Mouse (Mus musculus) macrophage (primary cell): ENCODE measurements at regions not wholly inside any gene's neighbourhood (a gene's known extent, or its start where the extent isn't known, plus 50 kb on each side); places are given as distances from the start of the nearest gene placed in this dataset.

Experiments
- H3K27ac ChIP-seq: fragments of 350-480 bp; formaldehyde crosslinking; 2 replicates; pipeline ENCODE4 v1.9.0; 2021
- H3K36me3 ChIP-seq: fragments of 350-480 bp; formaldehyde crosslinking; 2 replicates; pipeline ENCODE4 v1.9.0; 2021; ENCODE audit errors: inconsistent target
- H3K4me3 ChIP-seq: fragments of 350-480 bp; formaldehyde crosslinking; 2 replicates; pipeline ENCODE4 v1.9.0; 2021; ENCODE audit errors: inconsistent target
- H3K79me2 ChIP-seq: fragments of 350-480 bp; formaldehyde crosslinking; 2 replicates; pipeline ENCODE4 v1.9.0; 2021; ENCODE audit errors: inconsistent target
- WGBS: methylation state at CpG from one replicate; pipeline ENCODE4 v1.1.7; 2026; ENCODE audit warnings: inconsistent platforms; ENCODE audit not compliant: missing documents; 5-methylcytosine and 5-hydroxymethylcytosine counted together

DNA sequence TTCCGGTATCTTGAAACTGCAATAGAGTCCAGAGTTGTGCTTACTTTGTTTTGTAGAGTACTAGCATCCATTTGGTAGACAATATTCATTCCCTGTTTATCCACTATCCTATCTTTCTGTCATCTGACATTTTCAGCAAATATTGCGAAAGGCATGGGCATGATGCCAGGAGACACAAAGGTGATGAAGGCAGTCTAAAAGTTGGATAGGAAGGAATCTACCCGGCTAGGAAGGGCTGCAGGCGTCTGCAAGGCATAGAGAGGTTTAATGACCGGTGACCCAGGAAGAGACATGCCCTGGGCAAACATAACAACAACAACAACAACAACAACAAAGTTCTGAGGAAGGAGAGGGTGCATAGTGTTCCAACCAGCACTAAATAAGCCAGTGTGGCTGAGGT lies 139.4 kb downstream of the Nkx6-1 start:
- Histone ChIP-seq H3K27ac (no peak overlapping the region), H3K4me3 (no peak overlapping the region), H3K36me3 (no peaks in the 10 kb centered on the region), H3K79me2 (no peaks in the 10 kb centered on the region)
- WGBS = 72% methylated on average over 5 of the region's 5 CpGs

DNA sequence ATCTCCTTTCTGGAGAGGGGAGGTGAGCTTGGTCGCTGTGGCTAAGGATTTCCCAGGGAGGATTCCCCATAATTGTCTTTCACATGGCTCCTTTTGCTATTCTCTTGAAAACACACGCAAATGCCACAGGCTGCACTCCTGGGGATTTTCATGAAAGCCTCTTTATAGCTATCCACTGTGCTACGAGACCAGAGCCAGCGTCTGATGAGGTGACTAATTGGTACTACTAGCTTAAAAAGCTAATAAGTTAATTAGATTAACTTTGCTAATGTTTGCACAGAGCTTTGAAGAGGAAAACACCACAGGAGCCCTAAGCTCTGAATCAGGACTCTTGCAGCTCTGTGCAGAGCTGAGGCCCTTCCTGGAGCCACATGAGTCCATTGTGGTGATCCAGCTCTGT lies 140.1 kb downstream of the Nkx6-1 start:
- Histone ChIP-seq H3K4me3 (no peak overlapping the region), H3K27ac (no peak overlapping the region), H3K79me2 (no peaks in the 10 kb centered on the region), H3K36me3 (no peaks in the 10 kb centered on the region)
- WGBS = 57% methylated on average over 4 of the region's 4 CpGs

GRCm38 (mm10) chr5:101523902-101524301 lies 140.9 kb downstream of the Nkx6-1 start:
- WGBS = 29% methylated on average over 6 of the region's 7 CpGs
- Histone ChIP-seq H3K79me2 (no peaks in the 10 kb centered on the region), H3K4me3 (no peak overlapping the region), H3K36me3 (no peaks in the 10 kb centered on the region), H3K27ac (no peak overlapping the region)

- no peaks in the 10 kb centered on the region for H3K36me3 ChIP-seq
- no peaks in the 10 kb centered on the region for H3K79me2 ChIP-seq
- 43% methylated on average over 4 of the region's 7 CpGs for WGBS
- H3K4me3 ChIP-seq = no peak overlapping the region
- H3K27ac ChIP-seq = no peak overlapping the region
These were observed 141.3 kb downstream of the Nkx6-1 start for GRCm38 (mm10) chr5:101523490-101523889.

- H3K4me3 ChIP-seq = no peak overlapping the region
- WGBS = 68% methylated on average over 6 of the region's 9 CpGs
- H3K36me3 ChIP-seq = no peaks in the 10 kb centered on the region
- H3K79me2 ChIP-seq = no peaks in the 10 kb centered on the region
- no peak overlapping the region for H3K27ac ChIP-seq
These were observed 143.7 kb downstream of the Nkx6-1 start for GRCm38 (mm10) chr5:101520935-101521655.

DNA sequence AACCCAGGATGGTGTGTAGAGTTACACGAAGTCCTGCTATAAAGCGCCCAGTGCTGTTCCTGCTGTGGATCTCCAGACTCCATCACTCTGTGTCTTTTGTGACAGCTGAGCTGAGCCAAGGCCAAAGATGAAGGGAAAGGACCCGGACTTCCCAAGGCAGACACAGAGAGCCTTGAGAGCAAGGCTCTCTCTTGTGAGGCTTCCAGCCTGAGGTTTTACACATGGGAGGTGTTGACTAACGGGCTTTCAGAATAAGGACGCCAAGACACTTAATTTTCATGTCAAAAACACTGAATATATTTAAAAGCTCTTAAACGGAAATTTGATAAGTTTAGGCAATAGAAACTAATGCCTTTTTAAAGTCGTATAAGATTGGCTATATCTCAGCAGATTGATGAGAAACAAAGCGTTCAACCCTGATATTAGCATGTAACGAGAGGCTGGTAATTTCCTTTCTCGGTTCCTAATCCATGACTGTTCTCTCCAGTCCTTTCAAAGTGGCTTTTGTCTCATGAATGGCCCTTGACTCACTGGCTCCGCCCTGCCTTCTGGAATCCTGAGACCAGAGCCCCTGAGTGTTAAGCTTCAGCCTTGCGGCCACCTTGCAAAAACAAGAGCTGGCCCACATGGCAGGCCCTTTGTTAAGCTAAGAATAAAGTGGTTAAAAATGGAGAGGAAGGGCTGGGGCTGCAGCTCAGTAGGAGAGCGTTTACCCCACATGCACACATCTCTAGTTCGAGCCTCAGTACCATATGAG lies 145.8 kb downstream of the Nkx6-1 start:
- H3K36me3 ChIP-seq = no peaks in the 10 kb centered on the region
- H3K79me2 ChIP-seq = no peaks in the 10 kb centered on the region
- 80% methylated on average over 14 of the region's 14 CpGs for WGBS
- no peak overlapping the region for H3K27ac ChIP-seq
- no peak overlapping the region for H3K4me3 ChIP-seq

DNA sequence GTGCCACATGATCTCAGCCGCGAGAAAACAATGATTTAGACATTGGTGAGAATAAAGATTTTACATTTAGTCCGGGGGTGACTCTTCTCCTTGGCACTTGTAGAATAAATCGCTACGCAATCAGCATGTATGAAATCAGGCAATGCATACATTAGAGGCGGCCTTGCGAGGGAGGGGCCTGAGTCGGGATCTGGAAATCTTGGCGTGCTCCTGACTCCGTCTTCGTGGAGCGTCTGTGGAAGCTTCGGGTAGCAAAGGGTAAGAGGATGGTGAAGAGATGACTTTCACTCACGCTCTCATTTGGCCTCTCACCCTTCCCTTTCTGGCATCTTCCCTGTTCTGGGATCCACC lies 167.1 kb downstream of the Nkx6-1 start:
- Histone ChIP-seq H3K79me2 (no peaks in the 10 kb centered on the region), H3K27ac (no peak overlapping the region), H3K4me3 (no peak overlapping the region), H3K36me3 (no peaks in the 10 kb centered on the region)
- WGBS = 95% methylated on average over 14 of the region's 14 CpGs

DNA sequence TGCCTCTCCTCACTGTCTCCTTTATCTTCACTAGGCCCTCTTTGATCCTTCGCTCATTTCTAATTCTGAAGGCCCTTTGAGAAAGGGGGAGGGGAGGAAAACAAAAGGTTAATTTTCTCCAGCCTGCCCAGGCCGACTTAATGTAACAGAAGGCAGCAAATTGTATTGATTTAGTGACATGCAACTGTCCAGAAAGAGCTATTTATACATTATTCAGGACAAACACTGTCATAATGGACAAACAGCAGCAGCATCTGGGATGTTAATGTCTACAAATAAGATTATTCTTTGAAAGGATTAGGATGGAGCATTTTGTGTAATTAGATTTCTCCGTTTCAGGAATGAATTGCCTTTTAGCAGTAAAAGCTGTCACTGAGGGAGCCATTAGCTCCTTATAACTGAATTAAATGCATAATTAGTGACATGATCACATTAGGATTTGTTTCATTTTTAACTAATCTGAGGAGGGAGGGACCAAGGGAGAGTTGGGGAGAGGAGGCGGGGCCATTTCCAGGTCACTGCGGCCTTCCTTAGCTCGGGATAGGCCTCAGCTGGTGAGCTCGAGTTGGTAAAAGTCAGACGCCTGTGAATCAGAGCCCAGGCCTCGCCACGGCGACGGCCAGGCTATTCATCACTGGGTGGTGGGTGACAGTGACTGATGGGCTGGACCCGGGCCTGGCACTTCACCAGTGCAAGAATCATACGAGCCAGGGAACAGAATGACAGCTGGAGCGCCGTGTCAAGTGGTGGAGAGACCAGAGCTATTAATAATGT lies 167.7 kb downstream of the Nkx6-1 start:
- no peaks in the 10 kb centered on the region for H3K79me2 ChIP-seq
- no peak overlapping the region for H3K4me3 ChIP-seq
- H3K27ac ChIP-seq = no peak overlapping the region
- WGBS = 85% methylated on average over 16 of the region's 16 CpGs
- H3K36me3 ChIP-seq = no peaks in the 10 kb centered on the region

DNA sequence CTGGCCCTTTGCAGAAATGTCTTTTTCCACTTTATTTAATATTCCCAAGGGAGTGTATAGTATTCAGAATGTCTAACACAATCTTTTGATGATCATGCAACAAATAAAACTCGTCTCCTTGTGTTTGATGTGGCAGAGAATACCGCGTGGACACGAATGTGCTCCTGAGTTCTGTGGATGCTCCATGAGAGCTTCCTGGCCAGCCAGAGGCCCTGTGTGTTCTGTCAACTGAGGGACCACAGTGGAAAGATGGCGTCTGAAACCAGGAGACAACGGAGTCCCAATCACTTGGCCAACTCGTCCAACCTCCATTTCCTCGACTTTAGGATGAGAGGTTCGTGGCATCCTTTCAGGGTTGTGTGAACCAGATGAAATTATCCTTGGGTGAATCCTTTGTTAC lies 168.6 kb downstream of the Nkx6-1 start:
- no peak overlapping the region for H3K27ac ChIP-seq
- no peaks in the 10 kb centered on the region for H3K79me2 ChIP-seq
- 93% methylated on average over 9 of the region's 9 CpGs for WGBS
- no peak overlapping the region for H3K4me3 ChIP-seq
- H3K36me3 ChIP-seq = no peaks in the 10 kb centered on the region

- Histone ChIP-seq H3K27ac (no peak overlapping the region), H3K4me3 (no peak overlapping the region), H3K36me3 (no peaks in the 10 kb centered on the region), H3K79me2 (no peaks in the 10 kb centered on the region)
- WGBS = 61% methylated on average over 10 of the region's 10 CpGs
These were observed 219.0 kb downstream of the Nkx6-1 start for GRCm38 (mm10) chr5:101445792-101446191.

DNA sequence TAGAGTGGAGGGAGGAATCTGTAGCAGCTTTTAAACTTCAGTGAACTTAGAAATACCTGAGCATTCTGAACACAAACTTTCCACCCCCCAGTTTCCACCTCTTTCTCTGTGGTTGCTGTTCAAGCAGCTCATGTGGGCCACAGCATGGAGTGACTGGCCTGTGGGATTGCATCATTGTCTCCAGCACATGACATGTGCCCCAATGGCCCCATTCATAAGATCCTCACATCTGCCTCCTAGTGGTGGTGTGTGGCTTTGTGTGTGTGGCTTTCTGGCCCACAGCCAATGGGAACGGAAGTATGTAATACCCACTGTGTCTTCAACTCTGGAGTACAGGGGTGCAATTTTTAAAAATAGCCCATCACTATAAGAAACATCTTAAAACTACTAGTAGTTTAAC lies 223.0 kb downstream of the Nkx6-1 start:
- 40% methylated on average over 1 of the region's 1 CpGs for WGBS
- Histone ChIP-seq H3K4me3 (no peak overlapping the region), H3K36me3 (no peaks in the 10 kb centered on the region), H3K79me2 (no peaks in the 10 kb centered on the region), H3K27ac (no peak overlapping the region)

GRCm38 (mm10) chr5:101437666-101438299 lies 227.0 kb downstream of the Nkx6-1 start:
- 96% methylated on average over 14 of the region's 14 CpGs for WGBS
- H3K79me2 ChIP-seq = no peaks in the 10 kb centered on the region
- no peak overlapping the region for H3K27ac ChIP-seq
- no peak overlapping the region for H3K4me3 ChIP-seq
- H3K36me3 ChIP-seq = no peaks in the 10 kb centered on the region

GRCm38 (mm10) chr5:101426067-101426771 lies 238.6 kb downstream of the Nkx6-1 start:
- 46% methylated on average over 13 of the region's 13 CpGs for WGBS

DNA sequence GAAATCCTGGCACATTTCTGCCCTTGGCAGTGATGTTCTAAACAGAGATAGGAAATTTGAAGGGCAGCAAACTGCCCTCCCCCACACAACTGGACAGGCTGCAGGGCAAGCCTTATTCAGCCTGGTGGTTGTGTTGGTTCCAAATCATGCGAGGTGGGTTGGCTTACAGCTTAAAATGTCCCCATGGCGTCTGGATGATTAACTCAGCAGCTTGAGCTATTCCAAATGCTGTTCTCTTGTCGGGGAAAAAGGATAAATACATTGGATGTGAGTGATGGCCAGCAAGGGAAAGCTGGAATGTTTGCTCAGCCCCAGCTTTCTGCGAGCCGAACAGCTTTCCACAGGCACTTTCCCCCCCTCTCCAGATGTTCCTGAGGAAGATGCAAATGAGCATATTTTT lies 280.5 kb downstream of the Nkx6-1 start:
- H3K79me2 ChIP-seq = no peaks in the 10 kb centered on the region
- no peak overlapping the region for H3K27ac ChIP-seq
- H3K4me3 ChIP-seq = no peak overlapping the region
- 81% methylated on average over 5 of the region's 5 CpGs for WGBS
- H3K36me3 ChIP-seq = no peaks in the 10 kb centered on the region

More at GRCm38 (mm10) chr5:101426067-101426771, 238.6 kb downstream of the Nkx6-1 start:
- no peaks in the 10 kb centered on the region for H3K36me3 ChIP-seq
- no peak overlapping the region for H3K27ac ChIP-seq
- no peaks in the 10 kb centered on the region for H3K79me2 ChIP-seq
- no peak overlapping the region for H3K4me3 ChIP-seq
